Mouse (Mus musculus): ENCODE results near the gene Cyp1a1.
"Not testable (repeated sequence)": the region's sequence is repeated elsewhere in the genome, so short reads cannot be mapped to it uniquely, and the experiment has no call there.

Gene Cyp1a1

GRCm38 (mm10) chr9:57706496-57706895, 18.8 kb downstream of the Cyp1a1 start:
- no peak for DNase-seq (ENCODE audit: low read depth)

DNA sequence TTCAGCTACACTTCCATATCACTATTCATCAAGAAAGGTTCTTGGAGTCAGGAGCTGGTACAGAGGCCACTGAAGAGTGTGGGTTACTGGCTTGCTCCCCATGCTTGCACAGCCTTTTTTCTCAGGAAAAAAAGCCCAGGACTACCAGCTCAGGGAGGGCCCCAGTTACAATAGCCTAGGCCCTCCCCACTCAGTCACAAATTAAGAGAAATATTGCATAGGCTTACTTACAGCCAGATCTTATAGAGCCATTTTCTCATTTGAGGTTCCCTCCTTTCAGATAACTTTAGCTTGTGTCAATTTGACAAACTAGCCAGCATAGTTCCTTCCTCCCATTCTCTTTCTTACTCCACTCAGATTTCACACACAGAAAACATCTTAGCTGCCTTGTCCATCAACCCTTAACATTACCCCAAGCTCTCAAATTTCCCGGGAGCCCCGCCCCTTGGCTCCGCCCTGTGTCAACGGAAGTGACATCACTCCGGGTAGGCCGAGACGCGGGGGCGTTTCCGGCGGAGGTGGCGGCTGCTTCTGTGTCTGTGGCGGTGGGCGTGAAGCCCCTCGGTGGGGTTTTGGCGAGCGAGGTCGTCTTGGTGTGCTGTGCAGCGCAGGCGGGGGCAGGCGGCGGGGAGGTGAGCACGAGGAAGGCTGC, 20.5 kb downstream of the Cyp1a1 start, which contains the start of gene Edc3:
Gene Edc3 (plus strand): TSS at position 473 of the 652 bp plus-strand sequence.
- peak; percentile 93 for DNase-seq (ENCODE audit: low read depth)

- peak; percentile 66 for DNase-seq (ENCODE audit: low read depth)
These were observed 21.1 kb downstream of the Cyp1a1 start for GRCm38 (mm10) chr9:57708720-57709274.

DNA sequence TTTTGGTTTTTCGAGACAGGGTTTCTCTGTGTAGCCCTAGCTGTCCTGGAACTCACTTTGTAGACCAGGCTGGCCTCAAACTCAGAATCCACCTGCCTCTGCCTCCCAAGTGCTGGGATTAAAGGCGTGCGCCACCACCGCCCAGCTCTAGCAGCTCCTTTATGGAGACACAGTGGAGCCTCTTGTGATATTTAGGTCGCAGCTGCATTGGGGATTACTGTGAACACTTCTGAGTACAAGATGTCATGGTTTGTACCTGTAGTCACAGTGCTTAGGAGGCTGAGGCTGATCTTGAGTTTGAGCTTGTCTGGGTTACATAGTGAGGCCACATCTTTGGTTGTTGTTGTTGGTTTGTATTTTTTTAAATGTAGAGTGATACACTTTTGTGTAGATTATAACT, 22.5 kb downstream of the Cyp1a1 start:
- DNase-seq (ENCODE audit: low read depth): not testable (repeated sequence)

DNA sequence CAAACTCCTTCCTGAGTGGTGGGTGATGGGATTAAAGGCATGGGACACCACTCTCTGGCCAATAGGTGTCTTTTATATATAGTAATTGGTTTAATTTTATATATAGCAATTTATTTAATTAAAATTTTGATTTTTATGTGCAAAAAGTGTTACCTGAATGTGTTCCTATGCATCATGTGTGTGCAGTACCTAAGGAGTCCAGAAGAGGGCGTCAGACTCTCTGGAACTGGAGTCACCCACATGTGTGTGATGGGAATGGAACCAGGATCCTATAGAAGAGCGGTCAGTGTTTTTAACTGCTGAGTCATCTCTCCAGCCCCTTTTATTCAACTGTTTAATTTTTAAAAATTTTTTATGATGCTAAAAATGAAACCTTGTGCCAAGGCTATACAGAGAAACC, 24.5 kb downstream of the Cyp1a1 start:
- no peak for DNase-seq (ENCODE audit: low read depth)

- DNase-seq (ENCODE audit: low read depth): no peak
These were observed 30.7 kb downstream of the Cyp1a1 start for GRCm38 (mm10) chr9:57718408-57718807.

GRCm38 (mm10) chr9:57720736-57721135, 33.0 kb downstream of the Cyp1a1 start:
- DNase-seq (ENCODE audit: low read depth): no peak

DNA sequence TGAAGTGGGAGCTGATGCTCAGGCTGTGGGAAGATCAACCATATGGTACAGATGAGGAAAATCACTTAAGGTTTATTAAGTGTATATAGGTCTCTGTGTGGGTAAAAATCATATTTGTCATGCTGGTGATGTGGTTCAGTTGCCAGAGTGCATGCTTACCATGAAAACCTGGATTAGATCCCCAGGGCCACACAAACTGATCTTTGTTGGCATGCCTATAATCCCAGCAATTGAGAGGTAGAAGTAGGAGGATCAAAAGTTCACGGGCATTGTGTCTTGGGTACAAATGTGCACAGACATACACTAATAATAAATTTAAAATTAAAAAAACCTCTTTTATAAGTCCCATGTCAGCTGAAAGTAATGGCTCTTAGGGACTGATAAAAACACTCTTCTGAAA, 34.6 kb downstream of the Cyp1a1 start:
- DNase-seq (ENCODE audit: low read depth): no peak

- peak; percentile 65 for DNase-seq (ENCODE audit: low read depth)
These were observed 35.6 kb downstream of the Cyp1a1 start for GRCm38 (mm10) chr9:57723315-57723715.

DNA sequence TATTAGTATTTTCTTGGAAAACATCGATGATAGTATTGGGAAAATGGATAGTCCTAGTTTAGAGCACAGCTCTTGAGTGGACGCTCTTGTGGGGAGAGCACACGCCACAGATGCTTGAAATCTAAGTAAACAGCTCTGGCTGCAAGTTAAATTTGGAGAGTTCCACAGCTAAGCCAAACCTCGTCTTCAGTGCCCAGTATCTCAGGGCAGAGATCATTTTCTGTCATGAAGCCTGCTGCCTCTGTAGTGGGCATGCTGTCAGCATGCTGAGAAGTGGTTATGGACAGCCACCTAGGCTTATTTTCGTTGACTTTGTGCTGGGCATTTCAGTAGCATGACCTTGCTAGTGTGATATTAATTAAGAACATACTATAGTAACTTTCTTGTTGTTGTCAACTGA, 36.1 kb downstream of the Cyp1a1 start:
- no peak for DNase-seq (ENCODE audit: low read depth)

- no peak for DNase-seq (ENCODE audit: low read depth)
These were observed 37.0 kb downstream of the Cyp1a1 start for GRCm38 (mm10) chr9:57724701-57725100.

- peak; percentile 10 for DNase-seq (ENCODE audit: low read depth)
These were observed 40.6 kb downstream of the Cyp1a1 start for GRCm38 (mm10) chr9:57728312-57728711.

- DNase-seq (ENCODE audit: low read depth): no peak
These were observed 45.9 kb downstream of the Cyp1a1 start for GRCm38 (mm10) chr9:57733606-57734005.

DNA sequence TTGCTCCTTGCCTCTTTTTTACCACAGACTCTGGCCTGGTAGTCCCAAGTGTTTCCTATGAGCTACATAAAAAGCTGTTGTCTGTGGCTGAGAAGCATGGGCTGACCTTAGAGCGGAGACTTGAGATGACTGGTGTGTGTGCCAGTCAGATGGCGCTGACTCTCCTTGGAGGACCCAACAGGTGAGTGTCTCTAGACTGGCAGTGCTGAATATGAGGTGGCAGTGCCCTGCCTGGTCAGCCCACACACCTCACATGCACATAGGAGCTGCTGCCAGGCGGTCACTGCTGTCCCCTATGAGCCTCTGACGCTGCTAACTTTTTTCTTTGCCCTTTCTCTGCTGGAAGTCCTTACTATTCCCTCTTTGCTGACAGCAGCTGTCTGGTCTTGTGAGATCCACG, 52.1 kb downstream of the Cyp1a1 start:
- no peak for DNase-seq (ENCODE audit: low read depth)

GRCm38 (mm10) chr9:57744462-57745091, 56.8 kb downstream of the Cyp1a1 start:
- peak; percentile 77 for DNase-seq (ENCODE audit: low read depth)

GRCm38 (mm10) chr9:57747067-57747466, 59.3 kb downstream of the Cyp1a1 start:
- no peak for DNase-seq (ENCODE audit: low read depth)

GRCm38 (mm10) chr9:57748137-57748536, 60.4 kb downstream of the Cyp1a1 start:
- no peak for DNase-seq (ENCODE audit: low read depth)

- no peak for DNase-seq (ENCODE audit: low read depth)
These were observed 61.1 kb downstream of the Cyp1a1 start for GRCm38 (mm10) chr9:57748831-57749230.

GRCm38 (mm10) chr9:57750901-57751300, 63.2 kb downstream of the Cyp1a1 start:
- no peak for DNase-seq (ENCODE audit: low read depth)
